22 mouse cellular contexts compared by ENCODE assay signal in genomic region chr1:40865043-40865442, GRCm38 (mm10). TPM values are rescaled to one million over a fixed set of nuclear protein-coding genes. Genes with fewer than 3 reads are reported as not detected.
DNase-seq lines count a peak whose midpoint lies in the region; ATAC-seq and TF ChIP-seq lines count a peak whose summit lies in the region.
"Had no signal": no experiment of that assay in that cellular context is flagged by ENCODE, and none has a peak within 500 bp of the region (broad histone marks: within the 10 kb centered on the region; RNA-seq: fewer than 3 reads in every experiment).

No protein-coding gene starts in this region.

- H3K4me3 ChIP-seq in gastrocnemius, adult 2 months = no peak overlapping the region
- H3K4me3 ChIP-seq in kidney, postnatal 0 days (replicated peaks; ENCODE audit: low read depth, low read length) = no peak overlapping the region
- H3K4me3 ChIP-seq in midbrain, postnatal 0 days (ENCODE audit: low read depth, low read length) = no peak overlapping the region
- H3K4me3 ChIP-seq: embryonic facial prominence, embryonic 10.5 days; forebrain, embryonic 12.5 days; heart, embryonic 13.5 days; hindbrain, embryonic 15.5 days; liver, embryonic 12.5 days had no signal

- no peaks in the 10 kb centered on the region for H3K36me3 ChIP-seq in kidney, postnatal 0 days (ENCODE audit: insufficient read depth, low read length)
- no peaks in the 10 kb centered on the region for H3K36me3 ChIP-seq in midbrain, postnatal 0 days (ENCODE audit: insufficient read depth, low read length)
- H3K36me3 ChIP-seq: embryonic facial prominence, embryonic 10.5 days; forebrain, embryonic 12.5 days; heart, embryonic 13.5 days; hindbrain, embryonic 15.5 days; liver, embryonic 12.5 days had no signal

- DNase-seq in gastrocnemius, adult 2 months = no peak
- DNase-seq in gastrocnemius, postnatal 25 days = no peak
- no peak for DNase-seq in kidney, postnatal 0 days (ENCODE audit: low spot score)
- DNase-seq in kidney, postnatal 4 days = no peak
- peak; percentile 18 for DNase-seq in ES-CJ7 (ENCODE audit: low read depth, low spot score)
- DNase-seq in midbrain, postnatal 0 days (ENCODE audit: low spot score) = no peak
- DNase-seq: cerebellum, adult 8-10 months; gastrocnemius, postnatal 36 days; heart, postnatal 36 days; kidney, adult 11 months; kidney, postnatal 14 days; lung, adult 2 months; lung, postnatal 36 days; right cerebral cortex, postnatal 4 days had no signal

- no peak overlapping the region for H3K4me2 ChIP-seq in kidney, postnatal 0 days (ENCODE audit: low read length)
- H3K4me2 ChIP-seq in midbrain, postnatal 0 days (ENCODE audit: low read depth, low read length, poor library complexity, severe bottlenecking) = no peak overlapping the region
- H3K4me2 ChIP-seq: forebrain, embryonic 12.5 days; heart, embryonic 13.5 days; hindbrain, embryonic 15.5 days; liver, embryonic 12.5 days had no signal

- peak; percentile 30 for TF ChIP-seq CTCF in gastrocnemius, adult 2 months (IDR thresholded peaks at IDR 0.05)
- TF ChIP-seq CTCF in kidney, postnatal 0 days (IDR thresholded peaks at IDR 0.05; ENCODE audit: low read depth) = peak; percentile 52
- peak; percentile 69 for TF ChIP-seq CTCF in midbrain, postnatal 0 days (IDR thresholded peaks at IDR 0.05)

- ATAC-seq in kidney, postnatal 0 days (replicated peaks; ENCODE audit: low FRiP score, low read depth) = no peak
- peak; percentile 61 for ATAC-seq in midbrain, postnatal 0 days (ENCODE audit: low FRiP score)
- ATAC-seq in monocyte, adult 5-6 weeks (replicated peaks; ENCODE audit: insufficient number of reproducible peaks, low FRiP score, low TSS enrichment, poor library complexity, severe bottlenecking) = no peak
- ATAC-seq: liver, embryonic 12.5 days had no signal

- no peaks in the 10 kb centered on the region for H3K27me3 ChIP-seq in kidney, postnatal 0 days (ENCODE audit: insufficient read depth, low read length)
- H3K27me3 ChIP-seq in midbrain, postnatal 0 days (ENCODE audit: insufficient read depth, low read length) = no peaks in the 10 kb centered on the region
- H3K27me3 ChIP-seq: CH12.LX; forebrain, embryonic 12.5 days; heart, embryonic 13.5 days; hindbrain, embryonic 15.5 days; liver, embryonic 12.5 days had no signal

- H3K9ac ChIP-seq in kidney, postnatal 0 days (ENCODE audit: low read depth, low read length) = no peak overlapping the region
- no peak overlapping the region for H3K9ac ChIP-seq in midbrain, postnatal 0 days (replicated peaks; ENCODE audit: low read length, poor library complexity, severe bottlenecking)
- H3K9ac ChIP-seq: forebrain, embryonic 12.5 days; heart, embryonic 13.5 days; hindbrain, embryonic 15.5 days; liver, embryonic 12.5 days had no signal

- 61% methylated on average over 6 of the region's 6 CpGs for WGBS in kidney, postnatal 0 days
- 42% methylated on average over 6 of the region's 6 CpGs for WGBS in midbrain, postnatal 0 days

- no peak overlapping the region for H3K27ac ChIP-seq in gastrocnemius, adult 2 months
- no peak overlapping the region for H3K27ac ChIP-seq in kidney, postnatal 0 days
- no peak overlapping the region for H3K27ac ChIP-seq in midbrain, postnatal 0 days (ENCODE audit: low read depth, low read length)
- H3K27ac ChIP-seq: embryonic facial prominence, embryonic 10.5 days; forebrain, embryonic 12.5 days; heart, embryonic 13.5 days; hindbrain, embryonic 15.5 days; liver, embryonic 12.5 days had no signal

- no peaks in the 10 kb centered on the region for H3K4me1 ChIP-seq in kidney, postnatal 0 days (replicated peaks; ENCODE audit: insufficient read depth, low read length)
- H3K4me1 ChIP-seq in midbrain, postnatal 0 days (ENCODE audit: insufficient read depth, low read length) = no peaks in the 10 kb centered on the region
- H3K4me1 ChIP-seq: forebrain, embryonic 12.5 days; heart, embryonic 13.5 days; hindbrain, embryonic 15.5 days; liver, embryonic 12.5 days had no signal

- intact Hi-C loops in gastrocnemius, adult 2 months (cut with DNase I) = loop anchor here (10.0 kb wide), 1 partner anchor 180 kb away; the partner anchor contains the start of gene Slc9a2

- no peaks in the 10 kb centered on the region for H3K9me3 ChIP-seq in kidney, postnatal 0 days (replicated peaks; ENCODE audit: low read length)
- no peaks in the 10 kb centered on the region for H3K9me3 ChIP-seq in midbrain, postnatal 0 days (ENCODE audit: low read length)
- H3K9me3 ChIP-seq: embryonic facial prominence, embryonic 10.5 days; forebrain, embryonic 12.5 days; heart, embryonic 13.5 days; hindbrain, embryonic 15.5 days; liver, embryonic 12.5 days had no signal

RNA-seq across cellular contexts. Expression of gene Tmem182, which starts 59.6 kb away (rescaled TPM):
- total RNA-seq in gastrocnemius, adult 2 months (2021) = 100 to 1,000 TPM; 181 to 243 TPM
- 100 to 1,000 TPM; 190 to 204 TPM for total RNA-seq in gastrocnemius, postnatal 25 days (2021)
- polyA plus RNA-seq in kidney, postnatal 0 days (2015; fragmentation: Nextera tagmentation; extraction: Ambion mirVana) = 0.71 and 0.92 TPM in 2 replicates
- 0.05 and 0.24 TPM in 2 replicates for total RNA-seq in midbrain, postnatal 0 days (2014; rRNA removed)
- 0.20 and 0.21 TPM in 2 replicates for polyA plus RNA-seq in midbrain, postnatal 0 days (2015; fragmentation: Nextera tagmentation; extraction: Ambion mirVana)
- total RNA-seq in monocyte, adult 5-6 weeks (2017) = not detected in 3 replicates
- total RNA-seq: CH12.LX; neutrophil, adult 5-6 weeks had no signal
- polyA plus RNA-seq: embryonic facial prominence, embryonic 10.5 days; liver, embryonic 12.5 days had no signal

Comparison
In these comparisons a context has a peak if more than half of its experiments do, and no peak if none do; other contexts are left out.
1. RNA of gene Tmem182, which starts 59.6 kb away (total RNA-seq): 181 to 243 TPM in gastrocnemius, adult 2 months and 190 to 204 TPM in gastrocnemius, postnatal 25 days; 0.05 to 0.24 TPM in midbrain, postnatal 0 days and not detected in monocyte, adult 5-6 weeks; every median in the first group is over 100 times any median in the second.
2. Peak in every context shown above with its lines, with median percentiles within 50 percentile points of each other: CTCF ChIP-seq.